Mouse (Mus musculus) megakaryocyte, embryonic 14.5 days (primary cell): Measurements from ENCODE around the gene Ccl3. TPM values are rescaled to one million over a fixed set of nuclear protein-coding genes. Genes with fewer than 3 reads are reported as not detected.

ENCODE experiments used
- H3K27me3 ChIP-seq: replicated peaks from 2 replicates; pipeline ENCODE3; 2012; ENCODE audit warnings: inconsistent platforms
- H3K36me3 ChIP-seq: replicated peaks from 2 replicates; pipeline ENCODE3; 2012; ENCODE audit warnings: low read length, inconsistent platforms, mixed read lengths
- H3K4me1 ChIP-seq: 2 replicates; pipeline ENCODE4 v1.6.1; 2012; ENCODE audit warnings: inconsistent platforms
- H3K4me3 ChIP-seq: replicated peaks from 2 replicates; pipeline ENCODE3; 2012; ENCODE audit warnings: moderate library complexity, mild to moderate bottlenecking, inconsistent platforms
- H3K9me3 ChIP-seq: 2 replicates; pipeline ENCODE4 v1.6.1; 2012; ENCODE audit warnings: inconsistent platforms
- FLI1 ChIP-seq: IDR thresholded peaks from 2 replicates; pipeline ENCODE4 v1.6.1; 2012; ENCODE audit warnings: low read length, inconsistent platforms, mixed read lengths
- GATA1 ChIP-seq: IDR thresholded peaks from 3 replicates; pipeline ENCODE4 v1.6.1; 2012; ENCODE audit warnings: mixed read lengths, low read length, inconsistent platforms, borderline replicate concordance
- polyA plus RNA-seq: library from polyadenylated mRNA; stranded (reverse); fragments of >175 nt; gene quantifications from 2 replicates; pipeline ENCODE4 v1.2.3, GENCODE M21; 2012; ENCODE audit warnings: low replicate concordance; ENCODE audit not compliant: insufficient read depth

Gene Ccl3
- polyA plus RNA-seq, 1 experiment: 7.9 TPM

DNA sequence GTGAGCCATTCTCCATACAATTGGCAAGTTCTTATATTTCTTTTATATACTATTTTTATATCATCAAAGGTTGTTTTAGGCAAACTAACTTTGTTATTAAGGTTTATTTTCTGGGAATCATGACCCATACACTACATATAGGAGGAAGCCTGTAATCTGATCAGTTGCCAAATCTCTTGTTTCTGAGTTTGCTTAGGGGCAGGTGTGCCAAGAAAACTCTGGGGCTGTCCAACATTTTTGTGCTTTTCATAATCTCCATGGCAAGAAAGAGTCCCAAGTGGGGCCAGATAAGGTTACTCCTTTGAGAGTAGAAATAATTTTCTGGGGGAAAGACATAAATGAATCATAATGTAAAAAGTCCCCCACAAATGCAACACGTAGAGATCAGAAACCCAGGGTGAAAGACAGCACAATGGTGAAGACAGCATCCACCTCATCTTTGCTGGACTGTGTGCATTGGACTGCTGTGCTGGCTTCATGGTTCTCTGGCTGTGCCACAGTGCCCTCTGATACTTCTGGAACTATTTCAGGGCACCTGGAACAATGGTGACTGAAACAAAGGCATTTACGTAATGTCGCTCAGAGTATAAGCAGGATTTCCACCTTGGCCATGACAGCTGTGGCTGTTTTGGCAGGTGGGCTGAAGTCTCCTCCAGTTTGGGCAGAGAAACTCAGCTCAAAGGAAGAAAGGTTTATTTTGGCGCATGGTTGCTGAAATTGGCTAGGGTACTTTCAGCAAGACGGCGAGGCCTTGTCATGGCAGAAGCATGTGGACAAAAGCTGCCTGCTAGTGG lies 2.6 kb downstream of the Ccl3 start:
- no peak overlapping the region for H3K4me3 ChIP-seq
- peaks cover 5% of the 10 kb centered on the region; the same call in 1 of the 2 replicates for H3K9me3 ChIP-seq
- TF ChIP-seq GATA1 (no peak), FLI1 (no peak)
- peaks cover 7% of the 10 kb centered on the region for H3K27me3 ChIP-seq
- peaks cover 17% of the 10 kb centered on the region for H3K4me1 ChIP-seq
- no peaks in the 10 kb centered on the region for H3K36me3 ChIP-seq

DNA sequence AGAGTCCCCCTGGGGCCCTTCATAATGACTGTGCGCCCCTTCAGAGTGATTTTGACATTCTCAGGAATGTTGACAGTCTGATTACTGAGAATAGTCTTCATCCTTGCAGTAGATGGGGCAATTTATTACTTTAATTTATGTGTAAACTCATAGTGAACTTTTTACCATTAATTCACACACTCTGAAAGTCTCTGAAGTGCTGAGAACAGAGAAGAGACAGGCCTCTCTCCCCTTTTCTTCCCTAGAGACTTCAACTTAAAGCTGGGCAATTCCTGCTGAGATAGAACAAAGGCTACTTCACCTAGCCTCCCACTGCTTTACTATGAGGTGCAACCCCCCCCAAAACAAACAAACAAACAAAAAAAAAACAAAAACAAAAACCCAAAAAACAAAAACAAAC lies 3.6 kb downstream of the Ccl3 start, which contains the start of gene Rpl9-ps1:
Gene Rpl9-ps1, minus strand, starts transcription at position 101 of the 400 bp plus-strand sequence.
- H3K27me3 ChIP-seq: peaks cover 4% of the 10 kb centered on the region
- peaks cover 26% of the 10 kb centered on the region for H3K4me1 ChIP-seq
- TF ChIP-seq FLI1: no peak
- TF ChIP-seq GATA1: no peak
- no peaks in the 10 kb centered on the region for H3K36me3 ChIP-seq
- H3K4me3 ChIP-seq: no peak within 1 kb of the TSS
- H3K9me3 ChIP-seq: peaks cover 5% of the 10 kb centered on the region; the same call in 1 of the 2 replicates

DNA sequence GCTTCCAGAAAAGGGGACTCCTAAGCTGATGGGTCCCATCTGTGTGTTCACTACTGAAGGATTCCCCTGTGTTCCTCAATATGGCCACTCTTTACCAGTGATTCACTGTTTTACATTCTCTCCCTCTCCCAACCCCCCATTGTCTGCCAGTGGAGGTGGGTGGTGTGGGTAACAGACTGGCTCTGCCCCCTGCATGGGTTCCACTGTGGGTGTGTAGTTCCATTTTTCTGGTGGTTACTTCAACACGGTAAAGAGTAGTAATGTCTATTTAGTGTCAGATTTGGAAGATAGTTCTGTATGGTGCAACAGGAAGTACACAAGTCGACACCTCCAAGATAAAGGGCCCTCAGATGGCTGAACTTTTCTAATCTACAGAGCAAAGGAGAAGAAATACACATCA lies 7.9 kb downstream of the Ccl3 start:
- no peak overlapping the region for H3K4me3 ChIP-seq

DNA sequence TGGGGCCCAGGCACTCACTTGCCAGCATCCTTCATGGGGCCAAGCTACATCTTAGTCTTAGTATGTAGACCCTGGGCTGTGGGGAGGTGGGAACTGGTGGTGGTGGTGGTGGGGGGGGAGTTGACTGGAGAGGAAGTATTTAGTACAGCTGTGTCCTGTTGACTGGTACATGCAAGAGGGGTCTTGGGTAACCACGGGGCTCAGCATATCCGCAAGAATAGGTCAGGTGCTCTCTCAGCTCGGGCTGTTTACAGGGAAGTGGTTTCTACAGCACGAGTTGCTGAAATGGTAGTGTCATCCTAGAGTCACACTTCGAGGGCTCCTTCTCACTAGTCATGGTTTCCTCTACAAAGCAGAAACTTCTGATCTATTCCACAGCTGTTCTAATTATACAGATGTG lies 9.0 kb downstream of the Ccl3 start:
- Histone ChIP-seq H3K4me3 (peak overlapping the region; percentile 84), H3K36me3 (no peaks in the 10 kb centered on the region), H3K4me1 (peaks cover 39% of the 10 kb centered on the region), H3K9me3 (peaks cover 3% of the 10 kb centered on the region; the same call in 1 of the 2 replicates), H3K27me3 (no peaks in the 10 kb centered on the region)
- TF ChIP-seq GATA1 (no peak), FLI1 (no peak)

More for the DNA sequence above, 7.9 kb downstream of the Ccl3 start:
- peaks cover 39% of the 10 kb centered on the region for H3K4me1 ChIP-seq
- H3K9me3 ChIP-seq: peaks cover 5% of the 10 kb centered on the region; the same call in 1 of the 2 replicates
- no peak for TF ChIP-seq FLI1
- no peak for TF ChIP-seq GATA1
- H3K27me3 ChIP-seq: no peaks in the 10 kb centered on the region
- no peaks in the 10 kb centered on the region for H3K36me3 ChIP-seq

DNA sequence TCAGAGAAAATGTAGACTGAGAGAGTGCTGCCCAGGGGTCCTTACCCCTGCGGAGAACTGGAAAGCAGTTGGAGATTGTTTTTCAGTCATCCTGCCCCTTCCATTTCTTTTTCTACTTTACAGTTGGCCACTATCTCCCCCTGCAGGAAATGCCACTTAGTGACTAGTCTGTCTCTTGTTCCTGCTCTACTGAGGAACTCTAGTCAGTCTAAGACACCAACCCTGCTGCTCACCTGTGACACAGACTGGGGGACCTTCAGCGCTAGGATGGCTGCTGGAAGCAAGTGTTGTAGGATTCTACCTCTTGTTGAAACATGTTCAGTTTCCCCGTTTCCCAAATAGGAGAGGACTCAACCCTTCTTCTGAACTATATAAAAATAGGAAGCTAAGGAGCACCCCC lies 9.6 kb downstream of the Ccl3 start:
- Histone ChIP-seq H3K27me3 (no peaks in the 10 kb centered on the region), H3K4me3 (peak overlapping the region; percentile 72)
- no peak for TF ChIP-seq FLI1

DNA sequence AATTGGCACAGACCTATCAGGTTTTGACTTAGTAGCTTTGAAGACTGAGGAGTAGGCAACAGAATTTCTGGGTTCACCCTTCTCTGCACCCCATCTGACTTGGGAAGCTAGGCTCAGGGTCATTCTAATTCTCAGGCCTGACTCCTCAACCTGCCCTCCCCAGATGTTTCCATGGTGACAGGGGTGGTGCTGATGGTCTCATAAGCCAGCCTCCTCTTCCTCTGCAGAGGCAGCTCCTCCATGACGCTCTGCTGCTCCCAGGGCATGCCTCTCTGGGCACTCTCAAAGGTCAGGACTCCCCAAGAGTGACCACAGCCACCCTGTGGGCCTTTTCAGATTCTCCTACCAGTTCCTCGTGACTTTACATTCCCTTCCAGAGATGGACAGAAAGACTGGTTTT lies 10.2 kb downstream of the Ccl3 start:
- peaks cover 39% of the 10 kb centered on the region for H3K4me1 ChIP-seq
- peak overlapping the region; percentile 78 for H3K4me3 ChIP-seq
- H3K36me3 ChIP-seq: no peaks in the 10 kb centered on the region
- peaks cover 4% of the 10 kb centered on the region for H3K27me3 ChIP-seq
- TF ChIP-seq GATA1 (no peak), FLI1 (no peak)
- H3K9me3 ChIP-seq: no peaks in the 10 kb centered on the region

More for the DNA sequence above, 9.6 kb downstream of the Ccl3 start:
- H3K9me3 ChIP-seq: no peaks in the 10 kb centered on the region
- no peaks in the 10 kb centered on the region for H3K36me3 ChIP-seq
- H3K4me1 ChIP-seq: peaks cover 39% of the 10 kb centered on the region

DNA sequence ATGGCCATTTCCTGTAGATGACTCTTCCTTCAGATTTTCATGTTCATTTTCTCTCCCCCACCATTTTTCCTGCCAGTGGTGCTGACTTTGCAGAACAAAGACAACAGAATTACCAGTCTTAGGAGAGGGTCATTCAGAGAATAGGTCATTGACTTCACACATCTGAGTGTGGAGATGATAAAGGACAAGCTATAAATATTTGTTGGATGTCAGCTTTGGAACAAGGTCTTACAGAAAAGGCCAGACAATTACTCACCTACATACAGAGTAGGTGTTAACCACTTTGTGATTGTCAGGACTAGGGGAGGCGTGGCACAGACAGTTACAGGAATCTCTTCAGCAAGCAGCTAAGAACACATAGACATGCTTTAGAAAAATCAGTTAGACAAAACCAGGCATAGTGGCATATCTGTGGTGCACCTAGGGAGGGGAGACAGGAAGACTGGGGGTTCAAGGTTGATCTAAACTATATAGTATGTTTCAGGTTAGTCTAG lies 12.4 kb downstream of the Ccl3 start:
- peaks cover 42% of the 10 kb centered on the region for H3K4me1 ChIP-seq
- peaks cover 9% of the 10 kb centered on the region for H3K27me3 ChIP-seq
- TF ChIP-seq FLI1 (no peak), GATA1 (no peak)
- H3K36me3 ChIP-seq: no peaks in the 10 kb centered on the region
- H3K9me3 ChIP-seq: no peaks in the 10 kb centered on the region
- no peak overlapping the region for H3K4me3 ChIP-seq

DNA sequence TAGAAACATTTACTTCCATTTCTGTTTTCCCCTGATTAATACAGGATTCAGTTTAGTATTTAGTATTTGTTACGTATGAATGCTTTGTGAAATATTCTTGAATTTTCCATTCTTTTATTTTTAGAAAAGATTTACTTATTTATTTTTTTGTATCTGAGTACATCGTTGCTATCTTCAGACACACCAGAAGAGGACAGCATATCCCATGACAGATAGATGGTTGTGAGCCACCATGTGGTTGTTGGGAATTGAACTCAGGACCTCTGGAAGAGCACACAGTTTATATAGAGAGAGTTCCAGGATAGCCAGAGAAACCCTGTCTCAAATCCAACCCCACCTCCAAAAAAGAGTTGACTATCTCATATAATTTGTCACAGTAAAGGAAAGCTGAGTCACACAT lies 14.3 kb downstream of the Ccl3 start:
- H3K27me3 ChIP-seq: peaks cover 9% of the 10 kb centered on the region
- H3K9me3 ChIP-seq: no peaks in the 10 kb centered on the region
- TF ChIP-seq GATA1 (no peak), FLI1 (no peak)
- H3K4me1 ChIP-seq: peaks cover 40% of the 10 kb centered on the region
- no peaks in the 10 kb centered on the region for H3K36me3 ChIP-seq
- no peak overlapping the region for H3K4me3 ChIP-seq

DNA sequence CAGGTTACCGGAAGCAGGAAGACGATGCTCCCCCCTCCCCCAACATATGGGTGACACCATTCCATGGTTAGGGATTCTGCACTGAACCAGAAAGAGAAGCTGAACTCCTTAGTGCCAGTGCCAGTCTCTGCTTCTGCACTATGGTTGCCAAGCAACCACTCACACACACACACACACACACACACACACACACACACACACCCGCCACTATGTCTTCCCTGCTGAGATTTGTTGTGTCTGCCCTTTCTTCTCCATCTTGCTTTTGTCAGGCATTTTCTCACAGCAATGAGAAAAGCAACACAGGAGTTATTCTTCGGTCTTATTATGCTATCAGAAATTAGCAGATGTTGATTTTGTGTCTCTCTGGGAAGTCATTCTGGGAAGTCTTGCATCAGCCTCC lies 14.7 kb downstream of the Ccl3 start:
- H3K4me1 ChIP-seq: peaks cover 40% of the 10 kb centered on the region
- no peaks in the 10 kb centered on the region for H3K9me3 ChIP-seq
- TF ChIP-seq GATA1 (no peak), FLI1 (no peak)
- peaks cover 11% of the 10 kb centered on the region for H3K27me3 ChIP-seq
- H3K36me3 ChIP-seq: no peaks in the 10 kb centered on the region
- no peak overlapping the region for H3K4me3 ChIP-seq

DNA sequence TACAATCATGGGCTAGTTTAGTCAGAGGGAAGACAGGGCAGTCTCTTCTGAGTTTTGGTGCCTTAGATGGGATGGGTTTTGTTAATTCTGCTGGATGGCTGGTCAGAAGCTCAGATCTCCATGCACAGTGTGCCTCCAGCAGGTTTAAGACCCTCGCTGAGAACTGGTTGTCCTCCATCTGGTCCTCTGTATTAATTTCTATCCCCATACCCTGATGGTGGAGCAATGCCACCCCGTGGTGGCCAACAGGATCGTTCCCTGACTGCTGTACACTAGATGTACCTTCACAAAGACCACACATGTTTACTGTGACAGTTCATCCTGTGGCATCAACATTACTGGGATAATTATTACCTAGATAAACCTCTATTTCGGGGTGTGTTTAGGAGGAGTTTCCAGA lies 16.4 kb downstream of the Ccl3 start:
- Histone ChIP-seq H3K36me3 (no peaks in the 10 kb centered on the region), H3K4me1 (peaks cover 45% of the 10 kb centered on the region), H3K27me3 (peaks cover 11% of the 10 kb centered on the region), H3K4me3 (no peak overlapping the region), H3K9me3 (no peaks in the 10 kb centered on the region)
- TF ChIP-seq FLI1: no peak
- no peak for TF ChIP-seq GATA1
